Mouse (Mus musculus) heart, embryonic 16.5 days (tissue): Measurements from ENCODE around the gene Sfta2. TPM values are rescaled to one million over a fixed set of nuclear protein-coding genes. Genes with fewer than 3 reads are reported as not detected.

Source experiments
- ATAC-seq: fragments of 200-750 bp; cut with Nextera tagmentation; replicated peaks from 2 replicates; pipeline ENCODE4 v1.8.0; 2017; ENCODE audit warnings: moderate number of reproducible peaks; ENCODE audit not compliant: insufficient read depth, low FRiP score; ENCODE audit errors: extremely low read depth
- H3K27ac ChIP-seq: fragments of 300-500 bp; sonication (generic); 2 replicates; pipeline ENCODE4 v1.5.1; 2014; ENCODE audit warnings: mild to moderate bottlenecking, low read length, control low read depth, moderate library complexity
- H3K27me3 ChIP-seq: fragments of 300-500 bp; sonication (generic); 2 replicates; pipeline ENCODE4 v1.6.1; 2014; ENCODE audit warnings: low read length, mixed read lengths; ENCODE audit not compliant: control insufficient read depth, insufficient read depth
- H3K36me3 ChIP-seq: fragments of 300-500 bp; sonication (generic); 2 replicates; pipeline ENCODE4 v1.6.1; 2014; ENCODE audit not compliant: control insufficient read depth, insufficient read depth
- H3K4me1 ChIP-seq: fragments of 300-500 bp; sonication (generic); 2 replicates; pipeline ENCODE4 v1.6.1; 2014; ENCODE audit warnings: low read length, mixed read lengths; ENCODE audit not compliant: control insufficient read depth, insufficient read depth
- H3K4me2 ChIP-seq: fragments of 300-500 bp; sonication (generic); 2 replicates; pipeline ENCODE4 v1.6.1; 2014; ENCODE audit warnings: low read depth, mild to moderate bottlenecking, control low read depth, low read length
- H3K4me3 ChIP-seq: fragments of 300-500 bp; sonication (generic); 2 replicates; pipeline ENCODE4 v1.5.1; 2014; ENCODE audit warnings: mild to moderate bottlenecking, control low read depth, low read length
- H3K9ac ChIP-seq: fragments of 300-500 bp; sonication (generic); 2 replicates; pipeline ENCODE4 v1.6.1; 2014; ENCODE audit warnings: low read length, control low read depth
- H3K9me3 ChIP-seq: fragments of 300-500 bp; sonication (generic); replicated peaks from 2 replicates; pipeline ENCODE4 v1.6.1; 2016; ENCODE audit warnings: low read length; ENCODE audit not compliant: control insufficient read depth
- WGBS: fragments of 180-500 bp; shearing (Covaris S2); extraction: QIAGEN DNeasy Blood & Tissue Kit; methylation state at CpG from one replicate; pipeline ENCODE4 v1.1.7; 2014; 5-methylcytosine and 5-hydroxymethylcytosine counted together
- polyA plus RNA-seq: library from polyadenylated mRNA; unstranded; fragments of >200 nt; fragmentation: Nextera tagmentation; extraction: Ambion mirVana; gene quantifications from 2 replicates; pipeline ENCODE4 v1.2.1, GENCODE M21; 2015

Sfta2 gene
- polyA plus RNA-seq, 1 experiment from 2014 or later: 1.1 TPM

DNA sequence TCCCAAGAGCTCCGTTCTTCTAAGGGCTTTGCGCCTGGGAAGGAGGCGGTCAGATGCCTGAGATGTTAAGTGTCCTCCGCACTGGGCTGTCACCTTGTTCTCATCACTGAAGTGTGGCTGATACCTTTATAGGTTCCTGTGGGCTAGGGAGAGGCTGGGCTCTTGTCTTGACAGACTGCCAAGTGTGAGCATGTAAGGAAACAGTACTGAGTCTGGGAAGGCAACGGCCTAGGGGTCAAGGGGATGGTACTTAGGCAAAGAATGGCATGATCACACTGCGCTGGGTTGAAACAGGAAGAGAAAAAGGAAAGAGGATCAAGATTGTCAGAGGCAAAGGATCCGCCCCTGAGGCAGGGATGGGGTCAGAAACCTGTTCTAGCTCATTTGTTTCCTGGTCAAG lies 25.2 kb downstream of the Sfta2 start, which contains the start of gene Gm9573:
Gene Gm9573, minus strand, starts transcription at position 101 of the 400 bp plus-strand sequence.
- no peak within 1 kb of the TSS for H3K27ac ChIP-seq
- H3K4me1 ChIP-seq: no peaks in the 10 kb centered on the region
- H3K4me2 ChIP-seq: no peak within 1 kb of the TSS
- ATAC-seq: no peak
- no peak within 1 kb of the TSS for H3K9ac ChIP-seq
- no peak within 1 kb of the TSS for H3K4me3 ChIP-seq
- WGBS: 57% methylated on average over 7 of the region's 7 CpGs
- no peaks in the 10 kb centered on the region for H3K27me3 ChIP-seq
- no peaks in the 10 kb centered on the region for H3K36me3 ChIP-seq
- H3K9me3 ChIP-seq: no peaks in the 10 kb centered on the region

DNA sequence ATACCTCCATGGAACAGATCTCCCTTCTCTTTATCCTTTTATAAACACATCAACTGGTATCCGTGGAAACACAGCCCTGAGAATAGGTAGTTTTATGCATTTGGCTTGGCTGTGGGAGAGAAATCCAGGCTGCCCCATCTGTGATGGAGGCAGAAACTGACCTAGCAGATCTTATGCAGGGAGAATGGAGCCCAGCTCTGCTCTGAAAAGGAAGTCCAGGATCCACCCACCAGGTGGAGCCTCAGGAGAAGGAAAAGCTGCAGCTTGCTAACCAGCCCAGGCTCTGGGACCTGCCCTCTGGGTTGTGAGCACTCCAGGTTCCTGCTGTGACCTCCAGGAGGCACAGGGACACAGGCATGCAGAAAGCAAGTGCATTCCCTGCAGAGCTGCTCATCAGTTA lies 32.6 kb downstream of the Sfta2 start:
- Histone ChIP-seq H3K4me3 (no peak overlapping the region), H3K4me2 (no peak overlapping the region), H3K4me1 (peaks cover 3% of the 10 kb centered on the region; the same call in 1 of the 2 replicates), H3K9ac (no peak overlapping the region), H3K36me3 (no peaks in the 10 kb centered on the region), H3K27me3 (peaks cover 3% of the 10 kb centered on the region; the same call in 1 of the 2 replicates), H3K9me3 (no peaks in the 10 kb centered on the region), H3K27ac (no peak overlapping the region)
- 3% methylated on average over 1 of the region's 1 CpGs for WGBS
- ATAC-seq: no peak

DNA sequence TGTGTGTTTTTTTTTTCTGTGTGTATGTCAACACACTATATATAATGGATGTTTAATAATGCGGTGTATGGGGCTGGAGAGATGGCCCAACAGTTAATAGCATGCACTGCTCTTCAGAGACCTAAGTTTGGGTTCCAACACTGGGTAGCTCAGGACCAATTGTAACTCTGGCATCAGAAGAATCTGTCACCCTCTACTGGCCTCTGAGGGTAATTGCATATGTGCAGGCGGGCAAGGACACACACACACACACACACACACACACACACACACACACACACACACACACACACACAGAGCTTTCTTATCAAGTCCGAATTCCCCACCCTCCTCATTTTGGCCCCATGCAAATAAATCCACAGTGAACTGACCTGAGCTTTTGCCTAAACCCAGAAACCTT lies 33.9 kb downstream of the Sfta2 start:
- no peak for ATAC-seq
- H3K27ac ChIP-seq: no peak overlapping the region
- H3K9me3 ChIP-seq: no peaks in the 10 kb centered on the region
- WGBS: 68% methylated on average over 3 of the region's 3 CpGs
- H3K9ac ChIP-seq: no peak overlapping the region
- peaks cover 3% of the 10 kb centered on the region; the same call in 1 of the 2 replicates for H3K27me3 ChIP-seq
- no peak overlapping the region for H3K4me3 ChIP-seq
- no peak overlapping the region for H3K4me2 ChIP-seq
- peaks cover 10% of the 10 kb centered on the region for H3K4me1 ChIP-seq
- H3K36me3 ChIP-seq: no peaks in the 10 kb centered on the region

DNA sequence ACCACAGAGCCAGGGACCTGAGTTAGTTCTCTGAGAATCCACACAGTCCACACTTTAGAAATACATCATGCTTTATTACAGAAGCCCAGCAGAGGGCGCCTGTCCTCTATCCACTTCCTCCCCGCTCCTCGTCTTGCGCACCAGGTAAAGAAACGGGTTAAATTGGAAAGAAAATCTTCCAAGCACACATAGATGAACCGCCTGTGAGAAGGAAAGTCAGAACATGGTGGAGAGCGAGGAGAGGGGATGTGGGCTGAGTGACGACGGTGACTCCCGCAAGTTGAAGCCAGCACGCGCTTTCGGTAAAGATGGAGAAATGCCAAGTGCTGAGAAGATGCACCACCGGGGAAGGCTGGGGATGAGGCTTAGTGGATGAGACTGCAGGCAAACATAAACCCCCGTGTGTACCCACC lies 34.4 kb downstream of the Sfta2 start:
- no peaks in the 10 kb centered on the region for H3K36me3 ChIP-seq
- no peak overlapping the region for H3K27ac ChIP-seq
- under 1% methylated on average over 15 of the region's 15 CpGs for WGBS
- peak overlapping the region; percentile 55; the same call in 1 of the 2 replicates for H3K9ac ChIP-seq
- peak overlapping the region; percentile 85 for H3K4me2 ChIP-seq
- peak overlapping the region; percentile 57 for H3K4me3 ChIP-seq
- H3K27me3 ChIP-seq: peaks cover 3% of the 10 kb centered on the region; the same call in 1 of the 2 replicates
- peaks cover 10% of the 10 kb centered on the region for H3K4me1 ChIP-seq
- H3K9me3 ChIP-seq: no peaks in the 10 kb centered on the region
- ATAC-seq: no peak

DNA sequence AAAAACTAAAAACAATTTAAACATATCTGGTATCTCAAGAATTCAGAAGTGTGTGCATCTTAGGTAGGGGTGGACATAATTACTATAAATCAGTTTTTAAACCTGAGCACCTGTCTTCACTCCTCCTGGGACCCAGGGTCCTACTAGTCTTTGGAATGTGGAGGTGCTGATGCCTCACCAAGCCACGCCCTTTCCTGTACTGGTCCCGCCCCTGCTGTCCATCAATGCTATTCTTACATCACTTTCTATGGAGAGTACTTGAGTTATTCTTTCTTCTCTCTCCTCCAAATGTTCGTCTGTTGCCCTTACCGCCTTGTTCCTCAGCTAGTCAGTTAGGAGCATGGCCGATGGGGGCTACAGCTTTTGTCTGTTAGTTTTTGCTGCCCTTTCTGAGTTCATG lies 35.0 kb downstream of the Sfta2 start:
- H3K36me3 ChIP-seq: no peaks in the 10 kb centered on the region
- H3K9me3 ChIP-seq: no peaks in the 10 kb centered on the region
- H3K4me2 ChIP-seq: no peak overlapping the region
- H3K27ac ChIP-seq: no peak overlapping the region
- 41% methylated on average over 5 of the region's 5 CpGs for WGBS
- no peak overlapping the region for H3K9ac ChIP-seq
- ATAC-seq: no peak
- peaks cover 10% of the 10 kb centered on the region for H3K4me1 ChIP-seq
- no peak overlapping the region for H3K4me3 ChIP-seq
- H3K27me3 ChIP-seq: peaks cover 3% of the 10 kb centered on the region; the same call in 1 of the 2 replicates

DNA sequence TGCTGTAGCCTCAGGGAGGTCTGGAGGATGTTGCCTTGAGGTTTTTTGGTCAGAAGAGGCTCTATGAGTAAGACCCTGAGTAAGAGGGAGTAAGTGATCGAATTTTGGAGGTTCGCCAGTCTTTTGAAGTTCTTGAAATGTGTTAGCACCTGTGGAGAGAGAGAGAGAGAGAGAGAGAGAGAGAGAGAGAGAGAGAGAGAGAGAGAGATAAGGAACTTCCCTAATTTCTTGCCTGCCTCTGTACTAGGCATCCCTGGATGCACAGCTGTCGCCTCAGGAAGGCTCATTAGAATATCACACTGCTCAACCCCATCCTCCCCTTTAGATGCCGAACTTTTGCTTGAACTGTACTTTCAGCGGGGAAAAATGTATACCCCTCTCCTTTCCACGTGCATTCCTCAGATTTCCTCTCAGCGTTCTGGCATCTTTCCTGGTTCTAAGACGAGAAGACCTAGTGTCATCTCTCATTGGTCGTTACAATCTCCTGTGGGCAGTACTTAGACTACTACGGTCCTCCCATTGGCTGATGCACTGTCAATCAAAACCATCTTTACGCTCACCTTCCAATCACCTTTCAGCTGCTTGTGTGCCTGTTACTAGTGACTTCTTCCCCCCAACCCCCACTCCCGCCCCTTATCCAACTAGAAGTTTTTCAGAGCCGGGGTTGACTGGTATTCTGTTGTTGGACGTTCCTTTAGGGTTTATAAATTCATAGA lies 37.3 kb downstream of the Sfta2 start:
- Histone ChIP-seq H3K9me3 (no peaks in the 10 kb centered on the region), H3K4me3 (peak overlapping the region; percentile 32), H3K36me3 (no peaks in the 10 kb centered on the region), H3K27me3 (peaks cover 3% of the 10 kb centered on the region; the same call in 1 of the 2 replicates), H3K9ac (peak overlapping the region; percentile 38), H3K4me2 (peak overlapping the region; percentile 58), H3K27ac (peak overlapping the region; percentile 76), H3K4me1 (peaks cover 10% of the 10 kb centered on the region)
- WGBS: 11% methylated on average over 14 of the region's 14 CpGs
- ATAC-seq: peak; percentile 88

DNA sequence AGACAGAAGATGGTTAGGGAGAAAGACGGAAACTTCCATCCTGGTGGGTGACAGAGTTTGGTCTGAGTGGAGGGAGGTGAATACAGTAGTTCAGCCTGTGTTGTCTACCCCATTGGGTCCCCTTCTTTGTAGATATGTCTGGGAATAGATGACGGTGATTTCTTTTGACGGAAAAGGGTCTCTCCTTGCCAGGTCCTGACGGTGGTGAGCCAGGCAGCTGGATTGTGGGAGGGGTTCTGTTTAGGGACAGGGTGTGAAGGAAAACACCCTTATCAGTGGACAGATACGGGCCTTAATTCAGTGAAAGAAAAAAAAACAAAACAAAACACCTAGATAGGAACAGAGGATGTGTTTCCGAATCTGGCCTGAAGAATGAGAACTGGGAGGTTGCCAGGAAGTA lies 38.0 kb downstream of the Sfta2 start:
- WGBS: 31% methylated on average over 6 of the region's 6 CpGs
- Histone ChIP-seq H3K4me3 (peak overlapping the region; percentile 32), H3K27me3 (peaks cover 3% of the 10 kb centered on the region; the same call in 1 of the 2 replicates), H3K4me2 (peak overlapping the region; percentile 58), H3K9me3 (no peaks in the 10 kb centered on the region), H3K4me1 (peaks cover 10% of the 10 kb centered on the region), H3K27ac (peak overlapping the region; percentile 76), H3K36me3 (no peaks in the 10 kb centered on the region), H3K9ac (peak overlapping the region; percentile 38)
- ATAC-seq: no peak

DNA sequence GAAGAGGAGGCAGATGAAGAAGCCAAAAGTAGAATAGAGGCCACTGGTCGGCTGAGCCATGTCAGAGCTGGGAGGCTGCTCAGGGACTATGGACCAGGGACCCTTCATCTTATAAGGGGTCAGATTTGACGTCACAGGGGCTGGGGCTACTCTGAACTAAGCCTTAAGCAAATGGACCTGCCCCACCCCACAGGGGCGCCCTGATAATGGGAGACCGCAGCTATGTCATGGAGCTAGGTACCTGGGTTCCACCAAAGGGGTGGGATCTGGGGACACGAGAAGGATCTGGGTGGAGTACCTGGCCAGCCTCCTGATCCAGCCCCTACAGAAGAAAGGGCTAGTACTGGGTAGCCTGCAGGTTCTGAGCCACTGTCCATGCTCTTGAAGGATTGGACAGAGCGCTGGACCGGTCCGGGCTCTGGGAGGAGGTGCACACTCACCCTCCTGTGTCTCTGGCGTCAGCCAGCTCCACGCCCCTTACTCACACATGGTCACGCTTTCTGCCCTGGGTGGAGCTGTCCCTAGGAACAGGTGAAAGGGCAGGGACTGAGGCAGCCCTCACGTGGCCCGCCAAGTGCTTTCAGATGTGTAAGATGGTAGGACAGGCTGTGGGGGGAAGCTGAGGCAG lies 42.4 kb downstream of the Sfta2 start, which contains the start of gene Mucl3:
Gene Mucl3, minus strand, starts transcription at position 87 of the 628 bp plus-strand sequence.
- Histone ChIP-seq H3K4me1 (peaks cover 7% of the 10 kb centered on the region; the same call in 1 of the 2 replicates), H3K4me2 (no peak within 1 kb of the TSS), H3K4me3 (no peak within 1 kb of the TSS), H3K27me3 (no peaks in the 10 kb centered on the region; the same call in 1 of the 2 replicates), H3K9me3 (no peaks in the 10 kb centered on the region), H3K27ac (no peak within 1 kb of the TSS), H3K36me3 (no peaks in the 10 kb centered on the region), H3K9ac (no peak within 1 kb of the TSS)
- ATAC-seq: no peak
- 65% methylated on average over 13 of the region's 13 CpGs for WGBS

DNA sequence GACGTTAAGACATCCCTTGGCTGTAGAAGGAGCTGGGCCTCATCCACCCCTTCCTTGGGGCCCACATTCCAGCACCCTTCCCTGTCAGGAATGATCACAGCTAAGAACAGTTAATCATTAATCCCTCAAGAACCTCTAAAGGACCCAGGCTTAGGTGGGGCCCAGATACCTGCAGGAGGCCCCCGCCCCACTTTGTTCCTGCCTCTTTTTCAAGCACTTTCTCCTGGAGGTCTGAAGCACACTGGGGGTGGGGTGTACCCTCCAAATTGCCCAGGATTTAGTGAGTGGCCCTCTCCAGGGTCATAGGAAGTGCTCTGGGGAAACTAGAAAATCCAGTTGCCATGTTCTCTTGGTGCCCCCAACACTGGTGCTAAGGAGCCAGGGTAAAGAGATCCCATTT lies 48.1 kb downstream of the Sfta2 start:
- no peak for ATAC-seq
- H3K4me2 ChIP-seq: no peak overlapping the region
- no peak overlapping the region for H3K27ac ChIP-seq
- no peak overlapping the region for H3K4me3 ChIP-seq
- H3K9ac ChIP-seq: no peak overlapping the region
- no peaks in the 10 kb centered on the region for H3K4me1 ChIP-seq
- 70% methylated on average over 2 of the region's 2 CpGs for WGBS
- no peaks in the 10 kb centered on the region for H3K9me3 ChIP-seq
- H3K36me3 ChIP-seq: no peaks in the 10 kb centered on the region
- no peaks in the 10 kb centered on the region; the same call in 1 of the 2 replicates for H3K27me3 ChIP-seq
